Mouse (Mus musculus) liver, adult 2 months (tissue): ENCODE measurements at regions not wholly inside any gene's neighbourhood (a gene's known extent, or its start where the extent isn't known, plus 50 kb on each side); places are given as distances from the start of the nearest gene placed in this dataset.

ENCODE experiments used
- CTCF ChIP-seq: fragments of 200-500 bp; IDR thresholded peaks from 2 replicates; pipeline ENCODE4 v1.5.1; 2011; ENCODE audit warnings: low read depth, low read length, control low read depth
- POLR2A ChIP-seq: fragments of 200-500 bp; IDR thresholded peaks from 2 replicates; pipeline ENCODE4 v1.6.1; 2011; ENCODE audit warnings: low read length, control low read depth; ENCODE audit not compliant: insufficient read depth; ENCODE audit errors: extremely low read depth

- TF ChIP-seq POLR2A: no peak
- TF ChIP-seq CTCF: no peak
Measured at GRCm38 (mm10) chr2:109420098-109420497, 139.6 kb upstream of the Mettl15 start.
